Mouse (Mus musculus) fibroblast of lung, adult 2 months (primary cell): ENCODE data around the gene Raf1.

Experiments
- DNase-seq: peaks from one replicate; pipeline ENCODE4 v3.0.0-alpha.2; 2011; ENCODE audit warnings: low read depth

The Raf1 gene

GRCm38 (mm10) chr6:115613793-115614192 is 62.6 kb downstream of the Raf1 start:
- DNase-seq = no peak

GRCm38 (mm10) chr6:115610301-115610700 is 66.1 kb downstream of the Raf1 start:
- DNase-seq = no peak

- no peak for DNase-seq
Measured at GRCm38 (mm10) chr6:115609121-115609520, 67.3 kb downstream of the Raf1 start.

- no peak for DNase-seq
Measured at GRCm38 (mm10) chr6:115607429-115607828, 69.0 kb downstream of the Raf1 start.

GRCm38 (mm10) chr6:115606461-115606860 is 70.0 kb downstream of the Raf1 start:
- DNase-seq = no peak

- DNase-seq = no peak
Measured at GRCm38 (mm10) chr6:115601715-115602523, 74.5 kb downstream of the Raf1 start, which contains the start of gene Mkrn2. Mkrn2 (plus strand) TSS chr6:115601902.

- no peak for DNase-seq
Measured at GRCm38 (mm10) chr6:115601322-115601714, 75.1 kb downstream of the Raf1 start.

- no peak for DNase-seq
Measured at GRCm38 (mm10) chr6:115595667-115596066, 80.8 kb downstream of the Raf1 start.

- DNase-seq = no peak
Measured at GRCm38 (mm10) chr6:115594463-115594862, 82.0 kb downstream of the Raf1 start.

- no peak for DNase-seq
Measured at GRCm38 (mm10) chr6:115593252-115593651, 83.2 kb downstream of the Raf1 start.

GRCm38 (mm10) chr6:115592458-115592857 is 84.0 kb downstream of the Raf1 start, which contains the start of gene Mkrn2os:
Mkrn2os (minus strand) TSS chr6:115592576.
- no peak for DNase-seq

GRCm38 (mm10) chr6:115591692-115592359 is 84.6 kb downstream of the Raf1 start:
- DNase-seq = no peak

GRCm38 (mm10) chr6:115586321-115586720 is 90.1 kb downstream of the Raf1 start:
- no peak for DNase-seq

GRCm38 (mm10) chr6:115584176-115584575 is 92.3 kb downstream of the Raf1 start:
- no peak for DNase-seq

- no peak for DNase-seq
Measured at GRCm38 (mm10) chr6:115583430-115584125, 92.9 kb downstream of the Raf1 start.

GRCm38 (mm10) chr6:115582328-115583115 is 93.9 kb downstream of the Raf1 start:
- DNase-seq = no peak

- DNase-seq = no peak
Measured at GRCm38 (mm10) chr6:115580810-115581209, 95.6 kb downstream of the Raf1 start.

- no peak for DNase-seq
Measured at GRCm38 (mm10) chr6:115577941-115578340, 98.5 kb downstream of the Raf1 start.

GRCm38 (mm10) chr6:115577407-115577806 is 99.0 kb downstream of the Raf1 start:
- no peak for DNase-seq

- no peak for DNase-seq
Measured at GRCm38 (mm10) chr6:115574171-115574570, 102.3 kb downstream of the Raf1 start.
